Comparison of ENCODE assay signal across 8 mouse cellular contexts in the genomic region with DNA sequence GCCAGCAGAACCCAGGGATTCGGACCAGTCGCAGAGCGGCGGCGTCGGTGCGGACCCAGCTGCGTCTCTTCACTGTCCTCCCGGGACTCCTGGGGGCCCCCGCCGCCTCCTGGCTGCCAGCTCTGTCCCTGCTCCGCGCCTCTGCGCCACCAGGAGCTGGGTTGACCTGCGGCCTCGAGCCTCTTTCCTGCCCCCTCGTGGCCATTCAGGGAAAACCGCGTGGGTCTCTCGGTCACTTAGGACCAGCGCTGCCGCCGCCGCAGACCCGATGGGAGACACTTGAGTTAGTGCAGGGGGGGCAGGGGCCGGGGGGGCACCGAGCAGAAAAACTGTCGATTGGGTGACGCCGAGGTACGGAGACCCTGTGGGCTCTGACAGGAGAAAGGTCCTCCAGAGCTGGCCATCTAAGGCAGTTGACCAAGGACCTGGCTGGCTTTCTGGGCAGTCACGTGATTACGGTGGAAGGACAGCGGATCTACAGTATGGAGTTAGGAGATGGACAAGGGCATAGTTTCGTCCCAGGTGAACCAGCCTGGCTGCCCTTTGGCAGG. TPM values are rescaled to one million over a fixed set of nuclear protein-coding genes. Genes with fewer than 3 reads are reported as not detected.
DNase-seq lines count a peak whose midpoint lies in the region; ATAC-seq lines count a peak whose summit lies in the region.

No protein-coding gene starts in this region.

- no peak overlapping the region for H3K27ac ChIP-seq in hindbrain, embryonic 11.5 days (ENCODE audit: low read depth, low read length)

- H3K4me1 ChIP-seq in hindbrain, embryonic 11.5 days (replicated peaks; ENCODE audit: control insufficient read depth, insufficient read depth, low read length): no peaks in the 10 kb centered on the region

- ATAC-seq in hindbrain, embryonic 11.5 days (ENCODE audit: low FRiP score): peak; percentile 85

- WGBS in hindbrain, embryonic 11.5 days: 2% methylated on average over 35 of the region's 35 CpGs

- H3K9me3 ChIP-seq in hindbrain, embryonic 11.5 days (ENCODE audit: control insufficient read depth, low read length): no peaks in the 10 kb centered on the region

- H3K36me3 ChIP-seq in hindbrain, embryonic 11.5 days (ENCODE audit: control insufficient read depth, insufficient read depth, low read length): no peaks in the 10 kb centered on the region

- peak; percentile 84 for DNase-seq in NIH3T3 (ENCODE audit: low read depth)
- peak; percentile 65 for DNase-seq in cerebellum, adult 9-11 months
- peak; percentile 32 to 51 for DNase-seq in frontal cortex, postnatal 14 days (ENCODE audit: low spot score in 2 of 2)
- peak; percentile 94 for DNase-seq in hindbrain, embryonic 11.5 days (ENCODE audit: low spot score)
- peak; percentile 65 to 68 for DNase-seq in layer of hippocampus, postnatal 14 days (ENCODE audit: low spot score in 2 of 2)
- DNase-seq in lung, postnatal 10 days: peak; percentile 89
- peak; percentile 85 for DNase-seq in ovary, postnatal 36 days (ENCODE audit: low spot score)
- peak; percentile 6 to 47 for DNase-seq in thymus, postnatal 10 days (ENCODE audit: low spot score in 2 of 2)

- peak overlapping the region; percentile 68 for H3K4me2 ChIP-seq in hindbrain, embryonic 11.5 days (replicated peaks; ENCODE audit: low read depth, low read length)

- H3K4me3 ChIP-seq in hindbrain, embryonic 11.5 days (ENCODE audit: low read depth, low read length): peak overlapping the region; percentile 35

- peak overlapping the region; percentile 34; the same call in 1 of the 2 replicates for H3K9ac ChIP-seq in hindbrain, embryonic 11.5 days (ENCODE audit: low read depth, low read length)

- H3K27me3 ChIP-seq in hindbrain, embryonic 11.5 days (ENCODE audit: control insufficient read depth, insufficient read depth, low read length): peaks cover 21% of the 10 kb centered on the region

RNA-seq across cellular contexts. Expression of gene Tmem174, which starts 48.2 kb away (rescaled TPM):
- not detected in 2 replicates for polyA plus RNA-seq in hindbrain, embryonic 11.5 days (2014; fragmentation: Nextera tagmentation; extraction: Ambion mirVana)
- not detected for total RNA-seq in layer of hippocampus, postnatal 14 days (2021)

Comparison
In these comparisons a context has a peak if more than half of its experiments do, and no peak if none do; other contexts are left out.
1. DNase-seq: peak in every context shown above with its lines; median percentile 94 in hindbrain, embryonic 11.5 days; 89 in lung, postnatal 10 days; 85 in ovary, postnatal 36 days; 84 in NIH3T3; 66 in layer of hippocampus, postnatal 14 days; 65 in cerebellum, adult 9-11 months; 42 in frontal cortex, postnatal 14 days; 26 in thymus, postnatal 10 days.